Mouse (Mus musculus) kidney, postnatal 0 days (tissue): ENCODE measurements around the gene Cln3. TPM values are rescaled to one million over a fixed set of nuclear protein-coding genes. Genes with fewer than 3 reads are reported as not detected.

ENCODE experiments used
- ATAC-seq: fragments of 200-750 bp; cut with Nextera tagmentation; replicated peaks from 2 replicates; pipeline ENCODE4 v1.8.0; 2017; ENCODE audit warnings: low read depth, moderate number of reproducible peaks, moderate TSS enrichment, moderate library complexity; ENCODE audit not compliant: low FRiP score
- DNase-seq: peaks from one replicate; pipeline ENCODE4 v3.0.0-alpha.2; 2016; ENCODE audit warnings: low spot score
- H3K27ac ChIP-seq: fragments of 300-500 bp; sonication (generic); 2 replicates; pipeline ENCODE4 v1.5.1; 2014; ENCODE audit warnings: mild to moderate bottlenecking
- H3K27me3 ChIP-seq: fragments of 300-500 bp; sonication (generic); 2 replicates; pipeline ENCODE4 v1.6.1; 2014; ENCODE audit warnings: low read length, mixed read lengths; ENCODE audit not compliant: insufficient read depth
- H3K36me3 ChIP-seq: fragments of 300-500 bp; sonication (generic); 2 replicates; pipeline ENCODE4 v1.6.1; 2014; ENCODE audit warnings: low read length, mixed read lengths; ENCODE audit not compliant: insufficient read depth
- H3K4me1 ChIP-seq: fragments of 300-500 bp; sonication (generic); replicated peaks from 2 replicates; pipeline ENCODE4 v1.6.1; 2014; ENCODE audit warnings: antibody characterized with exemption, low read length, mixed read lengths; ENCODE audit not compliant: insufficient read depth
- H3K4me2 ChIP-seq: fragments of 300-500 bp; sonication (generic); 2 replicates; pipeline ENCODE4 v1.6.1; 2014; ENCODE audit warnings: mild to moderate bottlenecking, low read length, moderate library complexity, mixed read lengths
- H3K4me3 ChIP-seq: fragments of 300-500 bp; sonication (generic); replicated peaks from 2 replicates; pipeline ENCODE4 v1.5.1; 2014; ENCODE audit warnings: low read depth, low read length
- H3K9ac ChIP-seq: fragments of 300-500 bp; sonication (generic); 2 replicates; pipeline ENCODE4 v1.6.1; 2014; ENCODE audit warnings: low read depth, low read length
- H3K9me3 ChIP-seq: fragments of 300-500 bp; sonication (generic); replicated peaks from 2 replicates; pipeline ENCODE4 v1.6.1; 2016; ENCODE audit warnings: low read length, inconsistent platforms, mixed read lengths
- CTCF ChIP-seq: IDR thresholded peaks from 2 replicates; pipeline ENCODE4 v1.5.1; 2016; ENCODE audit warnings: antibody characterized with exemption, low read depth, mild to moderate bottlenecking, moderate library complexity
- WGBS: fragments of 180-500 bp; shearing (Covaris S2); extraction: QIAGEN DNeasy Blood & Tissue Kit; methylation state at CpG from one replicate; pipeline ENCODE4 v1.1.7; 2014; 5-methylcytosine and 5-hydroxymethylcytosine counted together
- polyA plus RNA-seq: library from polyadenylated mRNA; unstranded; fragments of >200 nt; fragmentation: Nextera tagmentation; extraction: Ambion mirVana; gene quantifications from 2 replicates; pipeline ENCODE4 v1.2.1, GENCODE M21; 2015

Cln3 gene
- polyA plus RNA-seq, 1 experiment from 2014 or later = 34.4 TPM

DNA sequence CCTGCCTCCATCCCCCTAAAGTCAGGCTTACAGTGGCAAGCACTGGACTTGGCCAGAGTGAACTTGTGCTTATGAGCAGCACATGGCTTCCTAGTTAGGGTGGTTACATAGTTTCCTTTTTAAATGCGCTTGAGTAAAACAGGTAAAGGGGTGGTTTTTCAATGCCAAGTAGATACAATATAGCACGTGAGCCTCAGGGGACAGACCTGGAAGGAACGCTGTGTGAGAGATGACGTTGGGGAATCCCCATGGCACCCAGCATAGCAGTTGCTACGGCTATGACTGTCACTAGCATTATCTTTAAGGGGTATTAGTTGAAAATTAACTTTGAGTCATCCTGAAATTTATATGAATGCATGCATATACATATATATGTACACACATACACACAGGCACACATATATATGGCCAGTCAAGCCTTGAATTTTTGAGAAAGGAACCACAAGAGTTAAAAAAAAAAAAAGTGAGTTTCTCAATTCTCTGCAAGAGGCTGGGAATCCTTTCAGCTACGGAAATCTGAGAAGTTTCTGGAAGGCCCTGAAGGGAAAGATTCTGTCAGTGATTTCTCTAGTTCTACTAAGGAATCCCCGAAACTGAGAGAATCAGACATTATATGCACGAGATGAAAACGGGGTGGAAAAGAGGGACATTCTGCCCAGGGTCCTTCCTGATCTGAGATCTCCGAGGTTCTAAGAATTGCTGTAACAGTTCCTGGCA is 34.1 kb upstream of the Cln3 start:
- WGBS = 70% methylated on average over 10 of the region's 10 CpGs
- Histone ChIP-seq H3K4me3 (no peak overlapping the region), H3K27ac (no peak overlapping the region), H3K4me1 (no peaks in the 10 kb centered on the region), H3K4me2 (no peak overlapping the region), H3K36me3 (no peaks in the 10 kb centered on the region), H3K9me3 (no peaks in the 10 kb centered on the region), H3K27me3 (no peaks in the 10 kb centered on the region), H3K9ac (no peak overlapping the region)
- ATAC-seq (no peak), DNase-seq (no peak)
- no peak for TF ChIP-seq CTCF

GRCm38 (mm10) chr7:126616707-126617106 is 31.1 kb upstream of the Cln3 start:
- no peaks in the 10 kb centered on the region for H3K27me3 ChIP-seq
- 72% methylated on average over 3 of the region's 3 CpGs for WGBS
- H3K4me3 ChIP-seq = no peak overlapping the region
- no peak overlapping the region for H3K27ac ChIP-seq
- H3K4me1 ChIP-seq = no peaks in the 10 kb centered on the region
- no peak for ATAC-seq
- H3K9ac ChIP-seq = no peak overlapping the region
- H3K36me3 ChIP-seq = no peaks in the 10 kb centered on the region
- H3K9me3 ChIP-seq = no peaks in the 10 kb centered on the region
- no peak; the same call in 1 of the 2 replicates for TF ChIP-seq CTCF
- H3K4me2 ChIP-seq = no peak overlapping the region
- DNase-seq = no peak

DNA sequence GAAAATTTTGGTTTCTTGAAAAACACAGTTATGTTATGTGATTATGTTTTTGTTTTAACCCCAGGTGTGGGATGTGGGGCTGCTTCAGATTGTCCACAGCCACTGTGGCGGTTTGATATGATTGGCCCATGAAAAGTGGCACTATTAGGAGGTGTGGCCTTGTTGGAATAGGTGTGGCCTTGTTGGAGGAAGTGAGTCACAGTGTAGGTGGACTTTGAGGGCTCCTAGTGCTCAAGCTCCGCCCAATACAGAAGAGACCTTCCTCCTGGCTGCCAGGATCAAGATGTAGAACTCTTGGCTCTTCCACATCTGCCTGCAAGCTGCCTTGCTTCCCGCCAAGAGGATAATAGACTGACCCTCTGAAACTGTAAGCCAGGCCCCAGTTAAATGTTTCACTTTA is 27.1 kb upstream of the Cln3 start:
- H3K4me1 ChIP-seq = no peaks in the 10 kb centered on the region
- ATAC-seq = no peak
- no peak for TF ChIP-seq CTCF
- DNase-seq = no peak
- H3K9ac ChIP-seq = no peak overlapping the region
- H3K27ac ChIP-seq = no peak overlapping the region
- no peak overlapping the region for H3K4me2 ChIP-seq
- H3K36me3 ChIP-seq = no peaks in the 10 kb centered on the region
- H3K9me3 ChIP-seq = no peaks in the 10 kb centered on the region
- 73% methylated on average over 3 of the region's 3 CpGs for WGBS
- H3K4me3 ChIP-seq = no peak overlapping the region
- no peaks in the 10 kb centered on the region for H3K27me3 ChIP-seq

GRCm38 (mm10) chr7:126607796-126608195 is 22.2 kb upstream of the Cln3 start:
- no peak for TF ChIP-seq CTCF
- no peak overlapping the region for H3K9ac ChIP-seq
- no peaks in the 10 kb centered on the region for H3K4me1 ChIP-seq
- H3K27ac ChIP-seq = no peak overlapping the region
- no peaks in the 10 kb centered on the region for H3K36me3 ChIP-seq
- ATAC-seq (no peak), DNase-seq (no peak)
- no peak overlapping the region for H3K4me2 ChIP-seq
- H3K4me3 ChIP-seq = no peak overlapping the region
- H3K9me3 ChIP-seq = no peaks in the 10 kb centered on the region
- H3K27me3 ChIP-seq = no peaks in the 10 kb centered on the region
- WGBS = 87% methylated on average over 5 of the region's 5 CpGs

DNA sequence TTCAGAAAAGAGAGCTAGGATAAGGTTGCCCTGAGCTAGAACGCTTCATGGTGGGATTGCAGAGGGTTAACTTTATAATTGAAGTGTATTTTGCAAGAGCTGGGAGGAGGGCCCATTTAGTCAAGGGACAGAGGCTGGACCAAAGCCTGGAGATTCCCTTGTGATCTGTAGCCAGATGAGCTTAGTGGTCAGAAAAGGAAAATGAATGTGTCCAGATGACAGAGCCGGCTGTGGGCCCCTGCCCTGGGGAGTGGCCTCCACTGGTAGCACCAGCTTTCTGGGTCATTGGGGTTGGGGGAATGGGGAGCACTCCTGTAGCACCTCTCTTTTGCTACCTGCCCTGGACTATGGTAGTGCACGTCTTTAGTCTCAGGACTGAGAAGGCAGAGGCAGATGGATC is 21.4 kb upstream of the Cln3 start:
- H3K4me2 ChIP-seq = no peak overlapping the region
- DNase-seq (peak; percentile 12), ATAC-seq (no peak)
- TF ChIP-seq CTCF = no peak
- no peaks in the 10 kb centered on the region for H3K9me3 ChIP-seq
- 65% methylated on average over 3 of the region's 3 CpGs for WGBS
- no peak overlapping the region for H3K27ac ChIP-seq
- no peaks in the 10 kb centered on the region for H3K4me1 ChIP-seq
- no peaks in the 10 kb centered on the region for H3K27me3 ChIP-seq
- no peak overlapping the region for H3K4me3 ChIP-seq
- no peaks in the 10 kb centered on the region for H3K36me3 ChIP-seq
- H3K9ac ChIP-seq = no peak overlapping the region

- Histone ChIP-seq H3K9ac (no peak overlapping the region), H3K36me3 (no peaks in the 10 kb centered on the region), H3K4me3 (no peak overlapping the region), H3K27me3 (no peaks in the 10 kb centered on the region), H3K4me2 (no peak overlapping the region), H3K9me3 (no peaks in the 10 kb centered on the region), H3K4me1 (no peaks in the 10 kb centered on the region), H3K27ac (no peak overlapping the region)
- TF ChIP-seq CTCF = no peak
- WGBS = 64% methylated on average over 5 of the region's 5 CpGs
- DNase-seq (peak; percentile 6), ATAC-seq (no peak)
Measured at GRCm38 (mm10) chr7:126606611-126607010, 21.0 kb upstream of the Cln3 start.

DNA sequence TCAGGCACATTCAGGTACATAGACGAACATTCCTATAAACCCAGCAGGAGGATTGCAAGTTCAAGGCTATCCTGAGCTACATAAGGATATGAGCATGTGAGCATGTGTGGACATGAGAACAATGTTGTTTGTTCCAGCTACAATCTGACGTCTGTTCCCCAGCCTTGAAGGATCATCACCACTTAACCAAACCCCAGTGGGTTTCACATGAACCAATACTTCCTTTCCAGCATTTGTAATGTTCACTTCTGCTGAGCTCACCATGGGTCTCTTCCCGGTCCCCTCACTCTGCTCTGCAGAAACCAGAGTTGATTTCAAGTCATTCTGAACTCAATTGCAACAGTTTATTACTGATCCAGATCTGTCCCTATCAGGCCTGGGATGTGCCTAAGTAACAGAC is 17.0 kb upstream of the Cln3 start:
- WGBS = 87% methylated on average over 3 of the region's 3 CpGs
- TF ChIP-seq CTCF = no peak
- Histone ChIP-seq H3K9me3 (no peaks in the 10 kb centered on the region), H3K36me3 (no peaks in the 10 kb centered on the region), H3K4me1 (no peaks in the 10 kb centered on the region), H3K9ac (no peak overlapping the region), H3K27ac (no peak overlapping the region), H3K4me3 (no peak overlapping the region), H3K4me2 (no peak overlapping the region), H3K27me3 (no peaks in the 10 kb centered on the region)
- no peak for DNase-seq
- ATAC-seq = no peak
